Mouse (Mus musculus): ENCODE data around the gene Ptprf. TPM values are rescaled to one million over a fixed set of nuclear protein-coding genes. Genes with fewer than 3 reads are reported as not detected.
A peak's percentile ranks its signal among the peaks of the same experiment; 100 is the strongest.

The Ptprf gene
- 86.5 and 143 TPM in 2 replicates for polyA plus RNA-seq (2012; rRNA removed)

DNA sequence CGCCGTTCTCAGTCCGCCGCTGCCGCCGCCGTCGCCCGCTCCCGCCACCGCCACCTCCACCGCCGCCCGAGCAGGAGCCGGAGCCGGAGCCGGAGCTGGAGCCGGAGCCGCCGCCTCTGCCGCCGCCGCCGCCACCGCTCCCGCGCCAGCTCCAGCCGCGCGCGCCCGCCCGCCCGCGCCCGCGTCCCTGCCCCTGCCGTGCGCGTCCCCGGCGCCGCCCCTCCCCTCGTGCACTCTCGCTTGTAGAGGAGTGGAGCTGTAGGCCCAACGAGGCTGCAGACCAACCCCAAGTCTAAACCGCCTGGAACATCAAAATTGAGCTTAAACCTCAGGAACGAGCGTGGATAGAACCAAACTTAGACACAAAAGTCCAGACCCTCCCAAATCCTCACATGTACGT, at the start of gene Ptprf:
Gene Ptprf, minus strand, starts transcription at position 175 of the 400 bp plus-strand sequence.
- DNase-seq (ENCODE audit: low read depth, low spot score) = no peak
- WGBS = 3% methylated on average over 49 of the region's 50 CpGs

DNA sequence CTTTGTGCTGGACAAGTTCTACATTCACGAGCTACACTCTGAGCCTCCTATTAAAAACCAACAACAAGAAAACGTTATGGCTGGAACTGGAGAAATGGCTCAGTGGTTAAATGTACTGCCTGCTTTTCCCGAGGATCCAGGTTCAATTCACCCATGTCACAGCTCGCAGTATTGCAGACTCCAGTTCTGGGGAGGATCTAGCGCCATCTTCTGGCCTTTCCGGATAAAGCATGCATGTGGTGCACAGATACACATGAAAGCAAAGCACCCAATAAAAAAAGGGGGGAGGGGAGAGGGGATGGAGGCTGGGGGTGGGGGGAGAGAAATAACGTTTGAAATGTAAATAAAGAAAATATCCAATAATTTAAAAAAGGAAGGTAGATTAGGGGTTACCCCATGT, 45.5 kb upstream of the Ptprf start:
- DNase-seq (ENCODE audit: low read depth, low spot score) = no peak
- WGBS = 13% methylated on average over 7 of the region's 7 CpGs

DNA sequence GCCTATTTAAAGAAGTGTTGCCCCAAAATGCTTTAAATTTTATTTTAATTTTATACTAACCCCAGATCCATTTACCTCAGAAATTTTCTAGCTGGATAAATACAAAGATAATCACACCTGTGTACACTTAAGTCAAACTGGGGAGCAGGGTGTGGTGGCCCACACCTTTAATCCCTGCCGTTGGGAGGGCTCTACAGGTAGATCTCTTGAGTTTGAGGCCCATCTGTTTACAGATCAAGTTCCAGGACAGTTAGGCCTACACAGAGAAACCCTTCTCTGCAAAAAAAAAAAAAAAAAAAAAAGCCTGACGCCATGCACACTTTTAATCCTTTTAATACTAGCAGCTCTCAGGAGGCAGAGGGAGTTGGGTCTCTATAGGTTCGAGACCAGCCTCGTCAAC, 44.8 kb upstream of the Ptprf start:
- DNase-seq (ENCODE audit: low read depth, low spot score) = no peak
- WGBS = 60% methylated on average over 4 of the region's 4 CpGs

DNA sequence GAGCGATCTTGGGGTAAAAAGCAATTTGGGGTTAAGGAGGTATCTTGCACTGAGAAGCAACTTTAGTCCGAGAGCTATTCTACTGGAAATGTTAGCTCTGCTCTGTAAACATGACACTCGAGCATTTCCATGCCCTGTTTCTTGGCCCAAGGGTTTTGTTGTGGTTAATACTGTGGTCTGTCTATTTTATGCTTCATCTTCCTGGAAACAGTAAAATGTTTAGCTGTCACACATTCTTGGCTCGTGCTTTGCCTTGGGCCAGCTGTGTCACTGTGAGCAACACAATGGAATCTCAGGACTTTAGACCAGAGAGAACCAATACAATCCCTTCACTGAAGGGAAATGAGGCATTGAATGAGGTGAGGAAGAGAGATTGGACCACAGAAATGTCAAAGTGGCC, 40.6 kb upstream of the Ptprf start:
- WGBS = 28% methylated on average over 4 of the region's 4 CpGs
- no peak for DNase-seq (ENCODE audit: low read depth, low spot score)

DNA sequence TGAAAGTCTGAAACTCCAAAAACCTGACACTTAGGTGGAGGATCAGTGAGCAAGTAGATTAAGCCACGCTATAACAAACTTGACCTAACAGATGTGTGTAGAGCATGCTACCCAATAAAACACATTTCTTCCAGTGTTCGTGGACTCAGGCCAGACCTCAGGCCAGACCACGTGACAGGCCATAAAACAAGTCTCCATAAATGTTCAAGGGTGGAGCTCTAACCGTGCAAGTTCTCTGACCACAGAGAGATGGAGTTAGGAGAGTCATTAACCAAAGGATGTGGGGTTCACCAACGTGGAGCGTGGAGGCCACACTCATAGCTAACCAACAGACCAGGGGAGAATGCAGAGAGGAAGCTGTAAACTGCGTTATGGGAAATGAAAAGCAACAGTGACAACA, 35.3 kb upstream of the Ptprf start:
- 5% methylated on average over 7 of the region's 7 CpGs for WGBS
- DNase-seq (ENCODE audit: low read depth, low spot score) = peak; percentile 93

DNA sequence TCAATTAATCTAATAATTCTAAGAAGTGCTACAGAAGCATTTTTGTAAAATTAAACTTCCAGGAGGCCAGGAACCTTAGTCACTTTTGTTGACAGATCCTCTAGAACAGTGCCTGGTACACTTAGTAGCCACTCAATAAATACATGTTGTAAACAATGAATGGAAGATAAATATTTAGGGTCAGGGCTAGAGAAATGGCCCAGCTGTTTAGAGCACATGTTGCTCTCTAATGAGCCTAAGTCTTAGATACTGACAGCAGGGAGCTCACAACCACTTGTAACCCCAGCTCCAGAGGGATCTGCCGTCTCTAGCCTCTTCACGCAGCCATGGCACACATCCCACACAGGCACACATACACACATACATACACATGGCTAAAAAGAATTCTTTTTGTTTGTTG, 29.4 kb upstream of the Ptprf start:
- WGBS = 68% methylated on average over 2 of the region's 2 CpGs
- DNase-seq (ENCODE audit: low read depth, low spot score) = no peak

DNA sequence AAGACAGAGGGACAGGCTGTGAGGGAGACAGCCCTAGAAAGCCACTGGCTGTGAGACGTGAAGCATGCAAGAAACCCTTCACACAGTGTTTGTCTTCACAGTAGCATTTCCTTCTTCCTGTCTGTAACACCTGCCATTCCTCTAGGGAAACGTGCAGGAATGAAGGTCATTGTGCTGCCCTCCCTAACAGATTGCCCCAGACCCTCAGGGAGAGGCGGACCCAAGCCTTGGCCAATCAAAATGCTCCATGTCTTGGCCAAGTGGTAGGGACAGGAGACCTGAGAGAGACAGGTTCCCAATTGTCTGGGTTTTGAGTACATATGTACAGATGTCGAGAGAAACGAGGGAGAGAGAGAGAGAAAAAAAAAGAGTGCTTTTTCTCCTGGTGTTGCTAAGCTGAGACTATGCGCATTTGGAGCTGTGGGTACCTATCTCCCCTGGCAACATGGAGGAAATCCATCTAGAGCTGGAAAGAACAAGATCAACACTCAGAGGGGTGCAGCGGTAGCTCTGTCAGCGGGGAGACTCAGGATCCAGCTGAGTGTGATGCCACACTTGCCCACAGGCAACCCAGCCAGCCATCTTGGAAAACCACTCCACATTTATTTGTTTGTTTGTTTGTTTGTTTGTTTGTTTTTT, 28.6 kb upstream of the Ptprf start:
- DNase-seq (ENCODE audit: low read depth, low spot score) = no peak
- 44% methylated on average over 8 of the region's 8 CpGs for WGBS

DNA sequence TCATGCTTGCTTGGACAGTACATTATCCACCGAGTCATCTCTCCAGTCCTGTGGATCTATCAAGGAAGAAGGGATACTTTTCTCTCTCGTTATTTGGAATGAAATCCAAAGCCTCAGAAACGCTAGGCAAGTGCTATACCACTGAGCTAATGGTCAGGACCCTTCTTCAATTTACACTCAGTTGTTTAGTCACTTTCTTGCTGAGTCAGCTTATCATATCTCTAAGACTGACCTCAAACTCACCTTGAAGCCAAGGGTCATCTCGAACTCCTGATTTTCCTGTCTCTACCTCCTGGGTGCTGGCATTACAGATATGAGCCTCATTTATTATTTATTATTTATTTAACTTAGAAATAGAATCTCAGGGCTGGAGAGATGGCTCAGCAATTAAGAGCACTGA, 25.5 kb upstream of the Ptprf start:
- no peak for DNase-seq (ENCODE audit: low read depth, low spot score)
- WGBS = 86% methylated on average over 4 of the region's 4 CpGs

DNA sequence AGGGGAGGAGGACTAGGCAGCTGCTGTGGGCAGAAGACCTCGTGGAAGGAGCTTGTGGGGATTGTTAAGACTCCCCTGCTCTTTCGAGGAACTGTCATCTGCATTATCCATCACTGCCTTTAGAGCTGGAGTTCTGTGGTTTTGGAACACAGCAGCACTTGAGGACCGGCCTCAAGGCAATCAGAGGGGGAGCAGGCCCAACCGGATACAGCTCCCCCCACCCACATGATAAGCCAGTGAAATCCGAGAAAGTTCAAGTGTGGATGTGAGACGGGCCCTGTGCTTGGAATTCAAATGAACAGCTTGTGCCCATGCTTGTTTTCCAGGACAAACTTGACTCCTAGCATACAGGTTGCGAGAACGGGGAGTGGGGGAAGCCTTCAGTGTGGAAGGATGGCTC, 24.1 kb upstream of the Ptprf start:
- DNase-seq (ENCODE audit: low read depth, low spot score) = no peak
- WGBS = 63% methylated on average over 8 of the region's 8 CpGs

DNA sequence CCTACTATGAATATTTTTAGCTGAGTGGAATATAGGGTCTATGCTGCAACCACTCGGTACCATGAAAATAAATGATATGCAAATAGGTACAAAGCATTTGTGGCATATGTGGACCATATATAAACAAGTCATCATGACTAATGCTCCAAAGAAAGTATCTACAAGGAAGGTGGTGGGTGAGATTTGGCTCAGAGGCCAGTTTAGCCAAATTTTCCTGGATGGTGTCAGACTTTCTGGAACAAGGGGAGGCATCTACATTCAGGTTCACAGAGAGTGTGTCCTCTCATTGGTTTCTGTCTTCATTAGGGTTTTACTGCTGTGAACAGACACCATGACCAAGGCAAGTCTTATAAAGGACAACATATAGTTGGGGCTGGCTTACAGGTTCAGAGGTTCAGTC, 19.3 kb upstream of the Ptprf start:
- DNase-seq (ENCODE audit: low read depth, low spot score) = no peak
- WGBS = 90% methylated on average over 1 of the region's 1 CpGs

DNA sequence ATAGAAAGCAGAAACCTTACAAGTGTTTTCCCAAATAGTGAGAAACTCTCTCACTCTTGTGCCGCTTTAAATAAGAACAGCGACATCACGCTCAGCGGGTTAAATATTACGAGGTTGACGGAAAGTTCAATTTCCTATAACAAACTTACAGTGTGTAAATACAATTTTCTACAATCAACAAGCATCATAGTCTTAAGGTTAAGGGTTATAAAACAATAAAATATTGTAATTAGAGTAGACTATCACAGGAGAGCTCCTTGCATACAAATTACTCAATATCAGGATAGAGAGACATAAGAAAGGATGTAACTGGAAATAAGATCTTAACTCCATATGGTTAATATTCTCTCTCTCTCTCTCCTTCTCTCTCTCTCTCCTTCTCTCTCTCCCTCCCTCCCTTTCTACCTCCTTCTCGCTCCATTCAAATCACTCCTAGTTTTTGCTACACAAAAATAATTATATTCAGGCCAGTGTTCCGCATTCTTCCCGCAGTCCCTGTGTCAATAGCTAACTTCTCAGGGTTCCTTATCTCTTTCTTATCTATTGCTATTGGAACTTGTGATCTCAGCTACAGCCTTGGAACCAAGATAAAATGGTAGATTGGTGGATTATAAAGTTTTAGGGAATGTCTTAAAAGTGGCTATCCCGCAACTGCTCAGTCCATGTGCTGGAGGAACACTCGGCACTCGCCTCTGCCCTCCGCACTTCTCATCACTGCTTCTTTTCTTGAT, 16.5 kb upstream of the Ptprf start:
- no peak for DNase-seq (ENCODE audit: low read depth, low spot score)
- 47% methylated on average over 13 of the region's 13 CpGs for WGBS

DNA sequence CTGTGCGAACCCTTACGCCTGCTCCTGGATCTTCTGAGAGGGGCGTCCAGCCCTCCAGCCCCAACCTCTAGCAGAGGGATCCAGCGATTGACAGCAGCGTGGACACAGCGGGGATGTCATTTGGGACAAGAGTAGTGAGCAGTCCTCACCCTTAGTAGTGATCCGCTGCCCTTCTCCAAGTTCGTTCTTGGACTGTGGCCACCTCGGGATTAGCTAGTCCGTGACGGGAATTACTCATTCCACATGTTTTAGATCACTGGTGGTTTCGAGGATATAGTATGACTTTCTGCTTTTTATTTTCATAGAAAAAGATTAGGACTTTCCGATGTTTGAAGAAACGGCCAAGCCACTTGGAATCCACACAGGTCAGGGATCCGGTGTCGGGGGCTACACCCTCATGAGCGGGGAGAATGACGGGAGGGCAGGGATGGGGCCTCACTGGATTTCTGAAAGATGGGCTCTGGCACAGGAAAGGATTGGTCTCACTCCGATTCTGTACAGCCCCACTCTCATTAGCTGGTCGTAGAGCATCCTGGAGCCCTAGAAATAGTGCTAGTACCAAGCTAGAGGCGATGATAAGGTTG, 15.0 kb upstream of the Ptprf start:
- no peak for DNase-seq (ENCODE audit: low read depth, low spot score)
- 80% methylated on average over 21 of the region's 21 CpGs for WGBS

DNA sequence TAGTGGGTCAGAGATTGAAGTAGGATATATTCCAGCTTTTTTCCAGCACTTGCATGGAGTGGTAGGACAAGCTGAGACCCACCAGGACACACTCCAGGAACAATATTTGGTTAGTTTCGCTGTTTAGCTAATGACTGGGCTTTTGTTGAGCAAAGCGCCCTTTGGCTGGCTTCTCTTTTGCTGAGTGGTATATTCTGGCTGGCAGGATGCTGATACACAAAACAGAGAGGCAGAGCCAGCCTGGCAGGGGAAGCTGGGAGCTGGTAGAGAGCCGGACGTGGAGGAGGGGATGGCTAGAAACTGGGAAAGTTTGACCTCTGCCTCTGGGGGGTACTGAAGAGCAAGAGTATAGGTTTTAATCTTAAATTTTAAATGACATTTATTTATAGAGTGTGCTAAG, 13.8 kb upstream of the Ptprf start:
- 67% methylated on average over 4 of the region's 4 CpGs for WGBS
- DNase-seq (ENCODE audit: low read depth, low spot score) = no peak

DNA sequence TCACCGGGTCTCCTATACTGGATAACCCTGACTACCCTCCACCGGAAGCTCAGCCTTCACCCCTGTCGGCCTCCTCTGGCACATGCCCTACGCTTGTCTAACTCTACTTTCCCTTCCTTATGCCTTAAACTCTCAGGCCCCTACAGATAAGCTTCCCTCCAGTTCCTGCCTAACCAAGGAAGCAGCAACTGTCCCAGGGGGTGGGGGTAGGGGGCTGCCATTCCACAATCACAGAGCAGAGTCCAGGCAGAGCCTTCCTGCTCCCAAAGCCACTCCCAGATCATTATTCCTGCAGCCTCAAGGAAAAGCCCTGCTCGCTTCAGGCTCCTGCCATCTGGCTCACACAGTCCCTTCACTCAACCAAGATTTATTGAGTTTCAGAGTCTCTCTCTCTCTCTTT, 6.6 kb upstream of the Ptprf start:
- DNase-seq (ENCODE audit: low read depth, low spot score) = no peak
- 20% methylated on average over 5 of the region's 5 CpGs for WGBS

DNA sequence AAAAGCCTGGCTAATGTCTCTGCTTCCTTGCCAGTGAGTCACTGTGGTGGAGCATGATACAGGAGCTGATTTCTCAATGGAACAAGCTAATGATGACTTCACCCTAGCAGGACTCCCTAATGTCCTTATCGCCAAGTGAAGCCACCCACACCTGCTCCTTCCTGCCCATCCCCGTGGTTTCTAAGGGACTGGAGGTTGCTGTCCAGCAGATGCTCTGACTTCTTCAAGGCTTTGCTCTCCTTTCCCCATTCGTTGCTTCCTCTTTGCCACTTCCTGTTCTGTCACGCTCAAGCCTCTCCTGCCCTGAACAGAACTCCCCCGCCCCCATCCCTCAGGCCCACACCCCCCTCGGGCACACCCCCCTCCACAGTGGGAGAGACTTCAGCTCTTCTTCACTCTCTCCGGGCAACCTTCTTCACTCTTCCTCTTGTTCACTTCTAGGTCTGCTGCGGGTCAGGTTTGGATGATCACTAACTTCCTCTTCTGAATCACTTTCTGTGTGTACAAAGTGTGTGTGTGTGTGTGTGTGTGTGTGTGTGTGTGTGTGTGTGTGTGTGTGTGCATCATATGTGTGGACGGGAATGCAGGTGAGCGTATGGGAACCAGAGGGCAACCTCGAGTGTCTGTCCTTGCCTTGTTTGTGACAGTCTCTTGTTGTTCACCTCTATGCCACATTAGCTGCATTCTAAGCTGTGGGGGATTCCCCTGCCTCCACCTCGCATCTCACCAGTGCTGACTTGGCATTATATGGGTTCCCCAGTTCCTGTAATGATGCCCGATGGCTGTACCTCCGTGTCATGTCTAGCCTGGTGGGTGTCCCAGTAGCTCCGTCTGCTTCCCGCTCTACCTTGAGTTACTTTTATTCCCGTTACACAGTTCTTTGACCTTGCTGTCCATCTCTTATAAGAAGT, 4.7 kb upstream of the Ptprf start:
- no peak for DNase-seq (ENCODE audit: low read depth, low spot score)

DNA sequence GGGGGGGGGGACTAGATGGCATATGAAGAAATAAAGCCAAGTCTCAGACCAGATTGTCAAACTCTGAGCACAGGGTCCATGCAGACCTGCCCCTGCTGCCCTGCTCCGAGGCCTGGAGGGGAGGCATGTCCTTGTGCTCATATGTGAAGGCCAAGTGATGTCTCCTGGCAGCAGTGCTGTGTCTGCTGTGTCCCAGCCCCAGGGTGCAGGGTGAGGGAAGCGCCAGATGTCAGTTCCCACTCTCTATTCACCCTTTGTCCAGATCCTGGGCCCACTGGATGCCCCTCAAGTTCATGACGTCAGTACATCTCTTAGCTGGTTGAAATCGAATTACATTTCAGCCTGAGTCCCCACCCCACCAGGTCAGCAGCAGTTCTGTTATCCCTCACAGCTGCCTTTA, 3.6 kb upstream of the Ptprf start:
- DNase-seq (ENCODE audit: low read depth, low spot score) = no peak
- WGBS = 85% methylated on average over 4 of the region's 4 CpGs

More for the DNA sequence above, 4.7 kb upstream of the Ptprf start:
- WGBS = 35% methylated on average over 17 of the region's 17 CpGs

DNA sequence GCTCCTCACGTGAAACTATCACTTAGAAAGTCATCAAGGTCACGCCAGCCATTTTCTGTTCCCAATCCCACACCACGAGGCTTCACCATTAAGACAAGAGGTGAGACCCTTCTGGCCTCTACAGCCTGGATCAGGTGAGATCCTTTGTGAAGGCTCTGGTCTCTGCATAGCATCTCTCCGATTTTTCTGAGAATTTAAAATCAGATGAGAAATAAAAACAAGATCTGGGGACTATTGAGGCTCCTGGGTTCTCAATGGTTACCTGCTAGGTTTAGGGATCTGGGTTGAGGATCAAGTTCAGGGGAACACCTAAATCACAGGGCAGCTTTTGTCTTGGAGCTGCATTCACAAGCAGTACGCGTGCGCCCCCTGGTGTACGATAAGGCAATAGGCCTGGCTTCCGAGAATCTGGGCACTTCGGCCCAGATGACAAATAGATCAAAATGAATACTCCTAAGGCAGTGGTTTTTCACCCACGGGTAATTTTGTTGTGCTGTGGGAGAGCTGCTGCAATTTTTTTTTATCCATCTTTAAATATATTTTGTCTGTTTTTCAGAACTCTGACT, 1.6 kb upstream of the Ptprf start:
- 9% methylated on average over 11 of the region's 11 CpGs for WGBS
- DNase-seq (ENCODE audit: low read depth, low spot score) = no peak

DNA sequence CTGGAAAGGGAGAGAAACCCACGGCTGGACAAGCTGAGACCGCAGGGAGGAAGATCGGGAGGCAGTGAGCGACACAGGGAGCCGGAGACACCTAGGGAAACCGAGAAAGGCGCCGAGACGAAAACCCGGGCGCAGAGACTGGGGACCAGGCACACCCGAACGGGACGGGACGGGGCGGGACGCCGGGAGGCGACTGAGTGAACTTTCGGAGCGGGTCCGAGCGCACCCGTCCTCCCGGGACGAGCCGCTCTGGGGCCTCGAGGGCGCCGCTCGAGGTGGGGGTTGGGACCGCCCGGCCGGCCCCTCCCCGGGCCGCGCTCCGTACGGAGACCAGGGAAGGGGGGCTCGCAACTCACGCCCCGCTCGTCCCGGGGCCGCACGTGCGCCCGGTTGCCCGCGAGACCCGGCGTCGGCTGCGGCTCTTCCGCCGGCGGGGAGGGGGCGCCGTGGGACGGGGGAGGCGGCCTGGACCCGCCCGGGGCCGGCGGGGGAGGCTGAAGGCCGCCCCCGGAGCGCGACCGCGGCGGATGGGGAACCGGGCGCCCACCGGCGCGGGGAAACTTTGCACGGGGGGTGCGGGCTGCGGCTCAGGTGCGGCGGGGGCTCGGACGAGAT, 682 bp downstream of the Ptprf start:
- WGBS = 1% methylated on average over 84 of the region's 84 CpGs
- DNase-seq (ENCODE audit: low read depth, low spot score) = no peak

DNA sequence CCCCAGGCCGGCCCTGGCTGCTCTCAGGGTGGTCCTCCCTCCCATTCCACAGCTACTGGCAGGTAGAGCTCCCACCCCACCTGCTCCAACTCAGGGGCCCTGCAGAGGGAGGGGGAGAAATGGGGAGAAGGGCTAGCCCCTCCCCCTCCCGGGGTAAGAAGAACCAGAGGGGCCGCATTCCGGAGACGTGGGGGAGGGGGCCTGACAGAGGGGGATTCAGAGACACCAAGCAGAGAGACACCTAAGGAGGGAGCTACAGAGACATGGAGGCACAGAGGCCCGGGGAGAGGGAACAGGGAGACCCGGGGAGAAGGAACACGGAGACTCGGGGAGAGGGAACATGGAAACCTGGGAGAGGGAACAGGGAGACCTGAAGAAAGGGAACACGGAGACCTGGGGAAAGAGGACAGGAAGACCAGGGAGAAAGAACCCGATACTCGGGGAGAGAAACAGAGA, 1.2 kb downstream of the Ptprf start:
- no peak for DNase-seq (ENCODE audit: low read depth, low spot score)
- WGBS = 3% methylated on average over 12 of the region's 12 CpGs
